Mouse (Mus musculus) ovary, adult 18-20 months (tissue): ENCODE data around the gene Msi2.

Source experiments
- DNase-seq: peaks from one replicate; pipeline ENCODE4 v3.0.0; 2022; ENCODE audit warnings: low spot score, mixed read lengths

Msi2 gene

DNA sequence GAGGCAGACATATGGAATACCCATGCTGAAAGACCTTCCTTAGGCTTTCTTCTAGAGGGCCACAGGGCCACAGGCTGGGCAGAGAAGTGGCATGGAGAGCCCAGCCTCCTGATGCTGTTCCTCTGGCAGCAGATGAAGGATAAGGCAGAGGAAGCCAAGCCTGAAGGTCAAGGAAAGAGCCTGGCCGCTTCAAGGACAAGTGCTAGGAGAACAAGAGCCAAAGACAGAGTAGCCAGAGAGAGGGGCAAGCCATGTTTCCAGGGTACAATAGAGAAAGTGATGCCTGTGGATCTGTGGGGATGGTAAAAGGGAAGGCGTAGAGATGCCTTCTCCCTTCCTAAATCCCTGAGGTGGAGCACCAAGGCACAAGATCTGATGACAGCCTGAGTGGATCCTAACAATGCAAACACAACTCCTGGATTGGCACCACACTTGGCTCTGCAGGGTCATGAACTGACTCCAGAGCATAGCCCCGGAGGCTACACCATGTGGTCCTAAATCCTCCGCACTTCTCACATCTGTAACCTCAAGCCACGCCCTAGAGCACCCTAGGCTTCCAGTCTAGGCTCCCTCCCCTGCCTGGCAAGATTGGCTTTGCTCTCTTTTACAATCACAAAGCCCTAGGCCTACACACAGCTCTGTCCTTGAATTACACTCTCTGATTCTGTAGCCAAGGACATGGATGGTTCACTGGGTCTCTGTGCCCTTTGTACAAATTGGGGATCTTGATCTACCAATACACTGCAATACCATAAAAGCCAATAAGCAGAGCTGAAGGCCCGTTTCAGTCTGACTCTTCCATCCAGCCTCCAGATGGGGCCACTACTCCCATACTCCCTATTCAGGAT is 202.4 kb downstream of the Msi2 start:
- DNase-seq = peak; percentile 75

DNA sequence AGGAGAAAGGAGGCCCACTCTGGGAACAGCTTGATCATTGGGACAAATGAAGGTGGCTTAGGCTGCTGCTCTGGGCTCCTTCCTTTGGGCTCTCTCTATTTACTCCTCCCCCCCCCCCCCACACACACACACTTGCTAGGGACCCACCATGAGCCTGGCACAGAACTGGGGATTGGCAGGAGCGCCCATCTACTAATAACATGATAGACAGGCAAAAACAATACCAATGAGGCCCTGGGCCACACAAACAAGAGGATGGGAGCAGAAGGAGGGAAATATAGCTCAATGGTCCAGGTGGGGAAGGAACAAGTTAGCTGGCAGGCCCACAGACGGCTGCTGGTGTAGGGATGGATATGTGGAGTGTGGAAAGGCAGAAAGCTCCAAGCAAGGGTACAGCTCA is 203.0 kb downstream of the Msi2 start:
- DNase-seq = no peak

DNA sequence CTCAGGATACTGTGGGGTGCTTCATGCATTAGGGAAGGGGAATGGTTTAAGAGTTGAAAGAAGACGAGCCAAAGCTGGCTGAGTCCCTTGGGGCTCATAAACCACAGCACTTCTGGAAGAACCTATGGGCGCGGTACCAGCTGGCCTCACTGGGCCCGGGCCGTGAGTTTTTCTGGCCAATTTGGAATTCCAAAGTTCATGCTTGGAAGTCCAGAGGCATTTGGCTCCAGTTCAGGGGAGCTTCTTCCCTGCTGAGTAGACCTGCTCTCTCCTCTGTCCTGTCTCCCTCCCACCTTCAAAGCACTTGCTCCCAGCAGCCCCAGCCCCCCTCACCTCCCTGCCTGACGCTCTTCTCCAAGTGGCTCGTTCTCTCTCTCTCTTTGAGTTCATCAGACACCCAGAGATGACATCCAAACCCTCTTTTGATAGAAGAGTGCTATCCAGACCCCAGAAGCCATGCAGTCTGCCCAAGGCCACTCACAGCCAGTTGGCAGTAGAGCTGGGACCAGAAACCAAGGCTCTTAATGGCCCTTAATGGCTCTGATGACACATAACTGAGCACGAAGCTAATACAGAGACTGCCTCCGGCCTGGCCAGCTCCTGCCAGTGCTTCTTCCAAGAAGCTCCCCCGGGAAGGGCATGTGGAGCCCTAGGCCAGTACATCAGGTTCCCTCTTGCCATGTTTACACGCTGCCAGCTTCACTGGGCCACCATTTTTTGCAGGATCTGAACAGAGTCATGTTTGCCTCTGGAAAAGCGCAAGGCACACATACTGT is 204.0 kb downstream of the Msi2 start:
- DNase-seq = no peak

DNA sequence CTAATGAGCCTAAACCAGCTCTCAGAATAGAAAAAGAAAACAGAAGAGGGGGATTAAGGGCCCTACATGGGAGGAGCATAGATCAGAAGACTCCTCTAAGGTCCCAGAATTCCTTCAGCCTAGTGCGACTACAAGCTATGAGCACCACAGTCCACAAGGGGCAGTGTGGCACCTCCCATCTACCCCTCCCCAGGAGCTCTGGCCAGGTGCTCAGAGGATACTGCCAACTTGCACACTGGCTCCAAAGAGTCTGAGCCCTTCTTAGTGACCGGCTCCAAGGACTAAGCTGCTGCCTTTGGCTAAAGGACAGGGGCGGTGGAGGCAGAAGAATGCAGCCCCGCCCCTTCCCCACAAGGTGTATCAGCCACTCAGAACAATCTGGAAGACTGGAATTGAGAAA is 205.7 kb downstream of the Msi2 start:
- no peak for DNase-seq

DNA sequence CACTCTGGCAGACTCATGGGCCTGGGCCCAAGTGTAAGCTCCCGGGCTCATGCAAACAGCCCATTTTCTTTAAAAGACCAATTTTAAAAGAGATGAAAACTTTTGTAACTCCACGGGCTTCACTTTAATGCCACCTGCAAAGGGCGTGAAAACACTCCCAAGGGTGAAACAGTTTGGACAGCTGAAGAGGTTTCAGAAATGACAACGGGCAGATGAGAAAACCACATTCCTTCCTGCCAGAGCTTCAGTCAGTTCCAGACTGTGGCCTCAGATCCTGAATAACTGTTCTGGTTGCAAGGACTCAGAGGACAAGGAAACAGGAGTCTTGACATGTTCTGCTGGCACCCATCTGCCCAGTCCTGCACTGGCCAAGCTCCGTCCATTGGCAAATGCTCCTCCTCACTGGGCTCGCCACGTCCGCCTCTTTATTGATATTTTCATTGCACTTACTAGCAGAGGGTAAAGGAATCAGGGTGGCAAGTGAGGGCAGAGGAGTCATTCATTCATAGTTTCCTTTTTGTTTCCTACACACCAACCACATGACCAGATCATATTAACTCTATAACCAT is 207.9 kb downstream of the Msi2 start:
- no peak for DNase-seq

DNA sequence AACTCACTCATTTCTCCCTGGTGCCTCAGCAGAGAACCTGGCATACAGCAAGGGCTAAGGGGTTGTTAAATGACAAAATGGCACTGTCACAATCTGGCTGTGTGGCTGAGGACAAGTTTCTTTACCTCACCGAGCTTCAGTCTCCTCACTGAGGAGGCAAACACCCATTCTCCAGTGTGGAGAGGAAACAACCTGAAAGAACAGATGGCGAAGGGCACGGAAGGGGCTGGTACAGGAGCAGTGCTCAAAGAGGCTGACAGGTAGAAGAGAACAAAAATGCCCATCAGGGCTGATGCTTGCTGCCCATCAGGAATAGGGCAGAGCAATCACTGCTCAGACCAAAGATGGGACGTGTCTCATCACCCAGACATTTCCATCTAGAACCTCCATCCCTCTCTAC is 208.8 kb downstream of the Msi2 start:
- DNase-seq = no peak

DNA sequence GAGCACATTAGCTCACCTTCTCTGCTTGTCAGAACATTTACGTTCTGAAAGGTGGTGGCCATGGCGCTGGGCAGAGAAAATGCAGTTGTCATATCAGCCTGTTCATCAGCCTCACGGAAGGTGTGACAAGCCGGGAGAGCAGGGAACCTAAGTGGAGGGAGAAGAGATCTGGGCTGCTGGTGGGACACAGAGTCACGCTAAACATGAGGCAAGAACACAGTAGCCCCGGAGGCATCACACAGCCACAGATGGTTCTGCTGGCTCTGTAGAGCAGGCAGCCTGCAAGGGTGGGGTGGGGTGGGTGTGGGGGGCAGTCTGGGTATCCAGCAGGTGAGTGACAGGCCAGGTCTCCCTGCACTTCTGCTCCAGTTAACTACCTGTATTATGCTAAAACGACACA is 210.2 kb downstream of the Msi2 start:
- no peak for DNase-seq

DNA sequence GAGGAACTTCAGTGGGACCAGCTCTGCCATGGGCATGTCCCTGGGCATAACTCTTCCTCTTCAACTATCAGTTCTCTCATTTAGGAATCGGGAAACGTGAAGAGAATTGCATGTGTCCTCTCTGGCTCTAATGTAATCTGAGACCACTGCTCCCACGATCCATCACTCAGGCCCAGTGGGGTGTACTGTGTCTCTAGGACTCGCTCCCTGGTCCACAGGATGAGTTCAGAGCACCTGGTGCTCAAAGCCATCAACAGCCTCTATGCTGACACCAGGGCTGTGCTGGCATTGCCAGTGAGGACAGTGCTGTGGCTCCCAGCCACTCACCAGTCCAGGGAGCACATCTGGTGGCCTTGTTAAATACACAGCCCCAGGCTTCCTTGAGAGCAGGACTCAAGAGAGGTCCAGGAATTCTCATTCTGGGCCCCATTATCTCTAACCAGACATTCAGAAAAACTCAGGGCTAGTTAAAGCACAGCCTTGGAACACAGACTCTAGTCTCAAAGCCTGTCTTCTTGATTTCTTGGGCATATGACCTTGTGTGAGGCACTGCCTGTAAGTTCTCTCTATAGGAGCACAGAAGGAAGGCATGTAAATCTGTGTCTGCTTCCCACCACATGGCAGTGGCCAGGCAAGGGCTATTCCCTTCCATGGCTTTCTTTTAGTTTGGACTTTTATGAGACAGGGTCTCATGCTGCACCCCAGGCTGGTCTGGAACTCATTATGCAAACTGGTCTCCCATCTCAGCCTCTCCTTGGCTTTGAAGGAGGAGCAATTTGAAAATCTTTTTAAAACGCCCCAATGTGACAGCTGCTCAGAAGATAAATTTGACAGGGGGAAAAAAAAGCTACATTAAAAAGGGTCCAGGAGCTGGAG is 211.5 kb downstream of the Msi2 start:
- no peak for DNase-seq

DNA sequence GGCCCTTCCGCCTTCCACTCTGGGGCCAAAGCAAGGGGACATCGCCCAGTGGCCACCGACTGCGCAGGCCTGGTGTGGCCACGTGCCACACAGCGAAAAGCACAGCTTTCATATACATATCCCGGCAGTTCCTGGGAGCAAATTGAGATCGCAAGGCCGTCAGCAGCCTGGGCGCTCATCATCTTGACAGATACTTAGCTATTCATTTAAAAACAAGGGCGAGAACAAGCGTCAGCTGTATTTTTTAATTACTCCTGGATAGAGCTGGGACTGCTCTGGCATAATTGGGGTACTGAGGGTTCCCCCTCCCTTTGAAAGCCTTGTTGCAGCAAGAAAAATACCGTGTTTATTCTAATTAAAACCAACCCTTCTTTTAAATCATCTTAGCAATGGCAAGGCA is 212.2 kb downstream of the Msi2 start:
- no peak for DNase-seq

DNA sequence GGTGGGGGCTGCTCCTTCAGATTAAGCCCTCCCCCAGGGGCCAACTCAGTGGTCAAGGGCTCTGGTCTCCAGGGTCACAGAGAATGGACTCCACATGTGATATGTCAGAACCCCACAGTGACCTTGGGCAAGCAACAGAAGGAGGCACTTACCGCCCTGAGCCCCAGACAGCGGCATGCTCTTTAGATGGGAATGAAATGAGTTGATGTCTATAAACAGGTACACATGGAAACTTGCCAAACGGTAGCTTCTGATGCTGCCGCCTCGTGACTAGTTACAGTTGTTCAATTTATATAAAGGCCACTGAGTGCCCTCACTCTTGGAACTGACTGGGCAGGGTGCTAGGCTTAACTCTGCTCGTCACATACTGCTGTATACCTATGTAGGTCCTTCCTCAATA is 215.7 kb downstream of the Msi2 start:
- peak; percentile 25 for DNase-seq

DNA sequence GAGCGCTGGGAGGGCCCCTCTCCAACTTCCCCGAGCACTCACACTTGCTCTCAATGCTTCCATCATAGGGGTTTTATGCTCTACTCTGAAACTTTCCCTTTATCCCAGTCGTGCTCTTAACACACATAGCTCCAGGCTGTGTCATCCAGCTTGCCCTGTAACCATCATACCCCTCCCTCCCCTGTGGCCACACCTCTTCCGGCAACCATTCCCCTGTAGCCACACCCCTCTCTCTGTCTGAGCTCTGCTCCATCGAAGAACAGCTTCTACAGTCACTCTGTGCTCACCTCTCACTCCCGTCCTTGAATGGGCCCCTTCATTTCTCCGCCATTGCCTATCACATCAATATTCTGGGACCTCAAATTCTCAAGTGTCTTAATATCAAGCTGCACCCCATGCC is 219.8 kb downstream of the Msi2 start:
- DNase-seq = no peak

DNA sequence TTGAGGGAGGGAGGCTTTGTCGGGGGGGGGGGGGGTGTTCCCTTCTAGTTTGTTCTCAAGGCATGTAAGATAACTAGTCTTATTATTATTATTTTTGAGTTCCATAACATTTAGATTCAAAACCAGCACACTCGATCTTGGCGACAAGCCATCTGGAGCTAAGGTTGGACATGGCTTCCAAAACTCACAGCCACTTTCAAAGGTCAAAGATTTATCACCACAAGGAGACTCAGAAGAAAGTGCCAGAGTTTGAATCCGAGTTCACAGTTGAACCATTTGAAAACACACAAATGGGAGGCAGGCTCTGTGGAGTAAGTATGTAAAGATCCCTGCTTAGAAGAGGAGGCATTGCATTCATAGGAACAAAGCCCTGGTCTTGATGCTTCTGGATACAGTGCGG is 221.9 kb downstream of the Msi2 start:
- DNase-seq = no peak

DNA sequence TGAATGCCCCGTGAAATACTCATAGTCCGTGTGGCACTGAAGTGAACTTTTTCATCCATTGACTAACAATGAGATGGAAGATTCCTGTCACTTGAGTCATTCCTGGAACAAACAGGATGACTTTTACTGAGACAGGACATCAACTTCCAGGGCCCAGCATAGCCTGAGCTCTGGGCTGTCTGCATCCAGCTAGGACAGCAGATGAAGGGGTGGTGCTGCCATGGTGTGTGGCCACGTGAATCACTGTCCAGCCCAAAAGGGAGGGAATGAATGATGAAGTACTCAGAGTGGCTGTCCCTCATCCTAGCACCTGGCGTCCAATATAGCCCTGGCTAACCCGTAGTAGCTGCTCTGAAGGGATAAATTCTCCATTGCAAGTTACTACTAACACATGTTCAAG is 222.6 kb downstream of the Msi2 start:
- no peak for DNase-seq

DNA sequence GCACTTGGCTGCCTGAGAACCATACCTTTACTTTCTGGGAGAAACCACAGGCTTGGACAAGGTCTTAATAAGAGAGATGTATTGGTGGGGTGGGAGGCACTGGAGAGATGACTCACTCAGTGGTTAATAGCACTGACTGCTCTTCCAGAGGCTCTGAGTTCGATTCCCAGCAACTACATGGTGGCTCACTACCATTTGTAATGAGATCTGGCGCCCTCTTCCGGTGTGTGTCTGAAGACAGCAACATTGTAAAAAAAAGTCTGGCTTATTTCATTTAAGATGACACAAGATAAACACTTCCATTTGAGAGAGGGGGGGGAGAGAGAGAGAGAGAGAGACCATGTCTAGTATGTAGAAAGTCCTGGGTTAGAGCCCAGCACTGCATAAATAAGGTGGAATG is 223.3 kb downstream of the Msi2 start:
- DNase-seq = no peak

DNA sequence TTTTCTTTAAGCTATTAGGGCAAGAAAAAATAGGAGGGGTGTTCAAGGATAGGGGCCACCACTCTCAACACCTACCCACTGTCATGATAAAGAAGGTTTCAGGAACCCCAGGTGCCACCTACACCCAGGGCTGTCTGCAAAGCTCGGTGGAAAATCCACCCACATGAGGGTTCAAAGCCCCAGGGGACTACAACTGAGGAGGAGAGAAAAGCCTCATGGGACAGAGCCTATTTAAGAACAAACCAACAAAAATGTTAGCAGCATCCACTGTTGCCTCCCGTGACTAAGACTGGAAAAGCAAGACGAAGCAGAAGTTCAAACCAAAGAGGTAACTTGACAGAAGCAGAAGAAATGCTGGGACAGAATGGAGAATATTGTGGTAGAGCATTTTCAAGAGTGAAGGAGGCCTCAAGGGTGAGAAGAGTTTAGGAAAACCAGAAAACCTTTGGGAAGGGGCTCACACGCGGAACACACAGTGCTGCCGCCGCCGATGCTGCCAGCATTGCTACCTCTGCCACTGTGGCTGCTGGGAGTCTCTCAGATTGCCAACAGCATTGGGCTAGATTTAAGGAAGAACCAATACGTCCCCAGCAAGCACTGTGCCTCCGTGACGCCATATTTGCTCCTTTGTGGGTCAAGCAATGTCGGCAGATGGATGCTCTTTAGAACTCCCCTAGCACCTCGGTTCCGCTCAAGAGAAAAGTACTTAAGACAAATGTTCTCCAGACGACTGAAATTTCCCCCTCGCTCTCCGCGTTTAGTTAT is 224.3 kb downstream of the Msi2 start:
- no peak for DNase-seq

DNA sequence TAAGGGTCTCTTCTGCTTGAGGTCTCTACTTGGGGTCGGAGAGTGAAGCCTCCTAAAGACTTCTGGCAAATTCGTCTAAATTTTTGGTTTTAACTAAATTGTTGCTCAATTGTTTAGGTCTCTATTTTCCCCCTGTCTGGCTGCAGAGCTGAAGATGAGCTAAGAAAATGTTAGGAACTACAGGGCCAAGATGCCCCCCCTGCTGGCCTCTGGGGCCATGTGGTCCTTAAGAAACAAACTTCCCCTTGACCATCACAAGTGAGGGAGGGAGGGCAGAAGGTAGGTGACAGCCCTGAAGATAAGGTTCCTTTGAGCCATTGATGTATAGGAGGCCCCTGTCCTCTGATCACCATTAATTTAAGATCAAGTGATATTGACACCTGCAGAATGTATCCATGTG is 225.7 kb downstream of the Msi2 start:
- DNase-seq = no peak

DNA sequence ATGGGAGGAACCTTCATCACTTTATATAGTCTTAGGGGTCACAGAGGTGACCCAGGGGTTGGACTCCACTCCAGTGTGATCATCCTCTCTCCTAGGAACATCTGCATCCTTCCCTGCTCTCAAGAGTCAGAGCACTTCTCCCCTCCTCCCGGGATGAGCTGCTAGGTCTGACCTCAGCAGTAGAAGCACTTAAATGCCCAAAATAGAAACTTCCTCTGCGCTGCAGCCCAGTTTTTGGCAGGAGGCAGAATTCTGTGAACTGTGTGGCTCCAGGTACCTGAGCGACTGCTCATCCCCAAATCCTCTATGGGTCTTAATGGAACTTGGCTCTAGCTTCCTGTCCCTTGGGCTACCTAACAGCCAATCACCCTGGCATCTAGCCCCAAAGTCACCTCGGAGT is 228.3 kb downstream of the Msi2 start:
- no peak for DNase-seq

DNA sequence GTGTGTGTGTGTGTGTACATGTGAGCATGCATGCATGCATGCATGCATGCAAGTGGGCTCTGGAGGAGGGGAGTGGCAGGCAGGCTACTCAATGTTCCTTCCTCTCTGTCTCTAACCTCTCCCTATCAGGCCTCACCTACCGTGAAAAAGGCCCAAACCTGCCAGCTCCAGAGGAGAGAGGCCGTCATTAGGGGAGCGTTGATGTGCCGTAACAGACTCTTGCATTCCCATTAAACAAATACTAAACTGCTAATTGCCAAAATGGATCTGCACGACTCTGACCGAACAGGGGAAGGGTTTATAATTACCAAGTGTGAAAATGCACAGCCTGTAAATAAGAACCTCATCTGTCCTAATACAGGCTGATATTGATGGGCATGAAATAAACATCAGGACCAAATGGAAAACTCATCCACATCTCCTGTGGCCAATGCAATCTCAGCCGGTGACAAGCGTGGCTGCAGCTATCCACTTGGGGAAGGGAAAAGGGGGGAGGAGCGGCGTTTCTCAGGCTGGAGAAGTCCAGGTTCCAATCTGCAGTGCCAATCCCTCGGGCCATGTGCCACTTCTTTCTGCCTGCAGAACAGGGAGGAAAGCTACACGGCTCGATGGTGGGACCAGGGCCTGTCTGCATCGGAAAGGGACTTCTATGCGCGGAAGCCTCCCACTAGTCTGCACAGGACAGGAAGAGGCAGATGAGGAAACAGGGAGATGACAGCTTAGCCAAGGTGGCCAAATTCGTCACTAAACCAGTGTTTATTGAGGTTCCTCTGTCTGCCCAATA is 229.2 kb downstream of the Msi2 start:
- no peak for DNase-seq

DNA sequence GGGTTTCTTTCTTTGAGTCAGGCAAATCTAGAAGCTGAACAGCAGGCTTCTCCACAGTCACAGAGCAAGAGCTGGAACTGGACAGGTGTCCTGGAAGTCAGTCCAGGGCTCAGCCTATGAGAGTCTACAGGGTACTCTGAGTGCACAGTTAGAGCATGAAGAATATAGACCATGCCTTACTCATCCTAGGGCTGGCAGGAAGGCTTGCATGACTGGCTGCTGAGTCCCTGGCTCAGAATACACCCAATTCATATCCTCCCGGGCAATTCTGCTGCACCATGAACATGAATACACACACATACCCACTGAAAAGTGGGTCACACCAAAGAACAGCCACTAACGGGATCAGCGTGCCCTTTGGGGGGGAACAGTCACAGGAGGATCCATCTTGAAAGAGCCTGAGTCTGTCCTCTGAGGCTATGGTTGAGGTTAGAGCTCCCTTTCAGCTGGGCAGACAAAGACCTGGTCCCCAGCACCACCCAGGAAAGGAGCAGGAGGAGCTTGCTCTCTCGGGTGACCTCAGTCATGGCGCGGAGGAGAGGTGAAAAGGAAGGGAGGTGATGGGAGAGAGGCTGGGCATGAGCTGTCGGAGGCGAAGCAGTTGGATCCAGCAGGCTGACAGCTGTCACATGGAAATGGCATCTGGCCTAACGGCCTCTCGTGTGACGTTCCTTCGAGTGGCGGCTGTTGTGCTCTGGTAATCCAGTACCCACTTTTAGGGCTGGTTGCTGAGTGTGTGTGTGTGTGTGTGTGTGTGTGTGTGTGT is 230.0 kb downstream of the Msi2 start:
- DNase-seq = no peak

DNA sequence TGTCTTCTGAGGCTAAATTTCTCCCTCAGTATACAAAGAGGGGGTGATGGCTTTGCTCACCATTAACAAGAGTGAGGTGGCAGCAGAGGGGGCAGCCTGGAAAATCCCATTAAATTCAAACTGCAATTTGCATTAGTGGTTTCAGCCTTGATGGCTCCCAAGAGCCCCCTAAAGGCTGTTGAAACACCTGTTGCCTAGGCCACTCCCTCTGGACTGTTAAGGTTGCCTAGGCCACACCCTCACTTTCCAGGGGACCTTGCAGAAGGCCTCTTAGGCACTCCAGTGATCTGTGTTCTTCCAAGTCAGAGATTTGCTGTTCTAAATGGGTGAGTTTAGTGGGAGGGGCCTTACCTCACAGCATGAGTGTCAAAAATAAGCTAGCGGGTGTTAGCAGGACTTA is 232.3 kb downstream of the Msi2 start:
- no peak for DNase-seq
